In genomic region chr17:83630787-83631678, GRCm38 (mm10) we compare ENCODE assay signal across 7 mouse cellular contexts. TPM values are rescaled to one million over a fixed set of nuclear protein-coding genes. Genes with fewer than 3 reads are reported as not detected.
A peak's percentile ranks its signal among the peaks of the same experiment; 100 is the strongest.
DNase-seq lines count a peak whose midpoint lies in the region; ATAC-seq and TF ChIP-seq lines count a peak whose summit lies in the region.

No protein-coding gene starts in this region.

- in situ Hi-C loops in ES-E14 (cut with MboI; ENCODE audit: low sequenced_read_pairs in 2 of 2, unreplicated experiment in 2 of 2): no loop called here

- 2% methylated on average over 98 of the region's 109 CpGs for WGBS in forebrain, embryonic 16.5 days
- 3% methylated on average over 106 of the region's 109 CpGs for WGBS in liver, embryonic 16.5 days (ENCODE audit: insufficient replicate concordance)
- 3% methylated on average over 106 of the region's 109 CpGs for WGBS in neural tube, embryonic 13.5 days

- no peaks in the 10 kb centered on the region for H3K9me3 ChIP-seq in ES-E14 (ENCODE audit: control insufficient read depth, insufficient read depth, low read depth, low read length)
- no peaks in the 10 kb centered on the region for H3K9me3 ChIP-seq in forebrain, embryonic 16.5 days (ENCODE audit: control insufficient read depth, low read length)
- no peaks in the 10 kb centered on the region for H3K9me3 ChIP-seq in liver, embryonic 16.5 days (replicated peaks; ENCODE audit: control insufficient read depth, low read length)
- H3K9me3 ChIP-seq in neural tube, embryonic 13.5 days: no peaks in the 10 kb centered on the region

- peak overlapping the region; percentile 79 for H3K9ac ChIP-seq in ES-E14 (ENCODE audit: insufficient read depth, low read depth, low read length, poor library complexity, severe bottlenecking)
- peak overlapping the region; percentile 55 for H3K9ac ChIP-seq in forebrain, embryonic 16.5 days (replicated peaks; ENCODE audit: low read depth, low read length)
- H3K9ac ChIP-seq in liver, embryonic 16.5 days (ENCODE audit: low read depth, low read length): peak overlapping the region; percentile 45; the same call in 1 of the 2 replicates
- H3K9ac ChIP-seq in neural tube, embryonic 13.5 days: peak overlapping the region; percentile 72

- H3K27ac ChIP-seq in ES-E14 (ENCODE audit: insufficient read depth, low read depth, low read length, poor library complexity, severe bottlenecking): no peak overlapping the region; the same call in 1 of the 2 replicates
- H3K27ac ChIP-seq in forebrain, embryonic 16.5 days (ENCODE audit: low read length): no peak overlapping the region
- no peak overlapping the region for H3K27ac ChIP-seq in liver, embryonic 16.5 days (ENCODE audit: low read length)
- no peak overlapping the region for H3K27ac ChIP-seq in neural tube, embryonic 13.5 days (replicated peaks)

- H3K4me2 ChIP-seq in forebrain, embryonic 16.5 days (ENCODE audit: low read length): peak overlapping the region; percentile 82
- peak overlapping the region; percentile 95 for H3K4me2 ChIP-seq in liver, embryonic 16.5 days (ENCODE audit: low read depth, low read length)
- H3K4me2 ChIP-seq in neural tube, embryonic 13.5 days: peak overlapping the region; percentile 86

- no peak for DNase-seq in ES-E14 (ENCODE audit: low read depth, low spot score)
- DNase-seq in adrenal gland, adult 2 months: peak; percentile 77
- DNase-seq in kidney, adult 18-20 months: peak; percentile 35
- peak; percentile 22 to 26 for DNase-seq in thymus, adult 18-20 months

- peaks cover 47% of the 10 kb centered on the region for H3K27me3 ChIP-seq in forebrain, embryonic 16.5 days (replicated peaks; ENCODE audit: control insufficient read depth, insufficient read depth, low read length)
- peaks cover 77% of the 10 kb centered on the region for H3K27me3 ChIP-seq in liver, embryonic 16.5 days (ENCODE audit: control insufficient read depth, insufficient read depth, low read depth, low read length)
- peaks cover 72% of the 10 kb centered on the region for H3K27me3 ChIP-seq in neural tube, embryonic 13.5 days

- peak overlapping the region; percentile 66 to 83 for H3K4me3 ChIP-seq in ES-E14 (ENCODE audit: insufficient read depth in 1 of 2, low read depth in 1 of 2, low read length in 2 of 2, poor library complexity in 1 of 2, severe bottlenecking in 1 of 2)
- H3K4me3 ChIP-seq in forebrain, embryonic 16.5 days (replicated peaks; ENCODE audit: low read length): peak overlapping the region; percentile 56
- peak overlapping the region; percentile 65 for H3K4me3 ChIP-seq in liver, embryonic 16.5 days (ENCODE audit: low read depth, low read length)
- H3K4me3 ChIP-seq in neural tube, embryonic 13.5 days: peak overlapping the region; percentile 56

- ATAC-seq in forebrain, embryonic 16.5 days: peak; percentile 31
- ATAC-seq in liver, embryonic 16.5 days (ENCODE audit: low read depth): peak; percentile 59
- 0 out of 2 replicates have a peak, but pooled peaks have one; percentile 32 for ATAC-seq in neural tube, embryonic 13.5 days (ENCODE audit: low read depth)

- H3K36me3 ChIP-seq in ES-E14 (ENCODE audit: control insufficient read depth, insufficient read depth, low read length, poor library complexity, severe bottlenecking): no peaks in the 10 kb centered on the region; the same call in 1 of the 2 replicates
- H3K36me3 ChIP-seq in forebrain, embryonic 16.5 days (ENCODE audit: control insufficient read depth, insufficient read depth): no peaks in the 10 kb centered on the region
- no peaks in the 10 kb centered on the region for H3K36me3 ChIP-seq in liver, embryonic 16.5 days (ENCODE audit: control insufficient read depth, insufficient read depth)
- H3K36me3 ChIP-seq in neural tube, embryonic 13.5 days: no peaks in the 10 kb centered on the region

- no peaks in the 10 kb centered on the region; a peak in 1 of 4 replicates for H3K4me1 ChIP-seq in ES-E14 (ENCODE audit: control insufficient read depth in 2 of 2, insufficient read depth in 2 of 2, low read length in 2 of 2, poor library complexity in 1 of 2)
- H3K4me1 ChIP-seq in forebrain, embryonic 16.5 days (replicated peaks; ENCODE audit: control insufficient read depth, insufficient read depth, low read length): peaks cover 24% of the 10 kb centered on the region
- H3K4me1 ChIP-seq in liver, embryonic 16.5 days (ENCODE audit: control insufficient read depth, low read depth, low read length): peaks cover 20% of the 10 kb centered on the region
- H3K4me1 ChIP-seq in neural tube, embryonic 13.5 days (replicated peaks): peaks cover 31% of the 10 kb centered on the region

TF ChIP-seq in ES-E14, 5 proteins besides CTCF, POLR2A, EP300 and RAD21:
- TF ChIP-seq ZNF384 (IDR thresholded peaks at IDR 0.05; ENCODE audit: low read depth, low read length) (no peak), ZC3H11A (IDR thresholded peaks at IDR 0.05; ENCODE audit: borderline replicate concordance, low read depth, low read length) (no peak), CHD2 (IDR thresholded peaks at IDR 0.05; ENCODE audit: low read depth, low read length) (no peak), HCFC1 (IDR thresholded peaks at IDR 0.05; ENCODE audit: borderline replicate concordance, insufficient read depth, low read length) (no peak), MAFK (IDR thresholded peaks at IDR 0.05; ENCODE audit: insufficient read depth, low read depth, low read length) (no peak)

RNA-seq across cellular contexts. Expression of gene Kcng3, which starts 0.7 kb away (rescaled TPM):
- total RNA-seq in ES-E14 (2012; rRNA removed): 0.98 and 2.4 TPM in 2 replicates
- total RNA-seq in adrenal gland, adult 2 months (2021): 10 to 100 TPM in 1 of 2 experiments, 1 to 10 TPM in 1; 8.9 to 13.2 TPM
- 2.7 and 3.4 TPM in 2 replicates for polyA plus RNA-seq in adrenal gland, adult 2 months (2012; rRNA removed)
- 0.07 and 0.14 TPM in 2 replicates for polyA plus RNA-seq in forebrain, embryonic 16.5 days (2015; fragmentation: Nextera tagmentation; extraction: Ambion mirVana)
- 0.04 TPM in 1 of 2 replicates, not detected in the other for polyA plus RNA-seq in liver, embryonic 16.5 days (2015; fragmentation: Nextera tagmentation; extraction: Ambion mirVana)
- polyA plus RNA-seq in neural tube, embryonic 13.5 days (2015; fragmentation: Nextera tagmentation; extraction: Ambion mirVana): not detected in 2 replicates
